Mouse (Mus musculus) layer of hippocampus, postnatal 10 days (tissue): Measurements from ENCODE around the gene Fndc3b. TPM values are rescaled to one million over a fixed set of nuclear protein-coding genes. Genes with fewer than 3 reads are reported as not detected.

Source experiments
- DNase-seq, 2 experiments: peaks; one replicate each; pipeline ENCODE4 v3.0.0; 2021; ENCODE audit warnings: low spot score in 2 of 2
- total RNA-seq, 2 experiments: library from RNA; stranded (reverse); gene quantifications; 2 replicates each; pipeline ENCODE4 v1.2.3; 2021

Fndc3b gene
- total RNA-seq, 2 experiments from 2014 or later: 28.4 to 31.3 TPM

- no peak for DNase-seq
Observed at GRCm38 (mm10) chr3:27561921-27562320, 149.2 kb downstream of the Fndc3b start.

- DNase-seq: no peak
Observed at GRCm38 (mm10) chr3:27559316-27559715, 151.8 kb downstream of the Fndc3b start.

- no peak for DNase-seq
Observed at GRCm38 (mm10) chr3:27557100-27558004, 153.8 kb downstream of the Fndc3b start.

- no peak for DNase-seq
Observed at GRCm38 (mm10) chr3:27555401-27555940, 155.6 kb downstream of the Fndc3b start.

- DNase-seq: no peak
Observed at GRCm38 (mm10) chr3:27554325-27554724, 156.8 kb downstream of the Fndc3b start.

- DNase-seq: no peak
Observed at GRCm38 (mm10) chr3:27553781-27554180, 157.3 kb downstream of the Fndc3b start.

- DNase-seq: no peak
Observed at GRCm38 (mm10) chr3:27551005-27551404, 160.1 kb downstream of the Fndc3b start.

- DNase-seq: no peak
Observed at GRCm38 (mm10) chr3:27550409-27550808, 160.7 kb downstream of the Fndc3b start.

GRCm38 (mm10) chr3:27545651-27546050 is 165.5 kb downstream of the Fndc3b start:
- no peak for DNase-seq

GRCm38 (mm10) chr3:27544061-27544460 is 167.0 kb downstream of the Fndc3b start:
- DNase-seq: no peak

- no peak for DNase-seq
Observed at GRCm38 (mm10) chr3:27541841-27542240, 169.3 kb downstream of the Fndc3b start.

GRCm38 (mm10) chr3:27541181-27541580 is 169.9 kb downstream of the Fndc3b start:
- DNase-seq: no peak

GRCm38 (mm10) chr3:27534208-27534607 is 176.9 kb downstream of the Fndc3b start:
- no peak for DNase-seq

GRCm38 (mm10) chr3:27533721-27534120 is 177.4 kb downstream of the Fndc3b start:
- DNase-seq: no peak

- no peak for DNase-seq
Observed at GRCm38 (mm10) chr3:27531993-27532392, 179.1 kb downstream of the Fndc3b start.

GRCm38 (mm10) chr3:27530370-27530769 is 180.7 kb downstream of the Fndc3b start:
- DNase-seq: no peak

- no peak for DNase-seq
Observed at GRCm38 (mm10) chr3:27529221-27530051, 181.7 kb downstream of the Fndc3b start.

GRCm38 (mm10) chr3:27526991-27527390 is 184.1 kb downstream of the Fndc3b start:
- no peak for DNase-seq

GRCm38 (mm10) chr3:27523176-27523936 is 187.8 kb downstream of the Fndc3b start:
- no peak for DNase-seq

GRCm38 (mm10) chr3:27520391-27520790 is 190.7 kb downstream of the Fndc3b start:
- DNase-seq: no peak

GRCm38 (mm10) chr3:27519481-27519880 is 191.6 kb downstream of the Fndc3b start:
- no peak for DNase-seq
